Mouse (Mus musculus): ENCODE results near the gene Tmem29.
"Not testable (repeated sequence)": the region's sequence is repeated elsewhere in the genome, so short reads cannot be mapped to it uniquely, and the experiment has no call there.

The Tmem29 gene

DNA sequence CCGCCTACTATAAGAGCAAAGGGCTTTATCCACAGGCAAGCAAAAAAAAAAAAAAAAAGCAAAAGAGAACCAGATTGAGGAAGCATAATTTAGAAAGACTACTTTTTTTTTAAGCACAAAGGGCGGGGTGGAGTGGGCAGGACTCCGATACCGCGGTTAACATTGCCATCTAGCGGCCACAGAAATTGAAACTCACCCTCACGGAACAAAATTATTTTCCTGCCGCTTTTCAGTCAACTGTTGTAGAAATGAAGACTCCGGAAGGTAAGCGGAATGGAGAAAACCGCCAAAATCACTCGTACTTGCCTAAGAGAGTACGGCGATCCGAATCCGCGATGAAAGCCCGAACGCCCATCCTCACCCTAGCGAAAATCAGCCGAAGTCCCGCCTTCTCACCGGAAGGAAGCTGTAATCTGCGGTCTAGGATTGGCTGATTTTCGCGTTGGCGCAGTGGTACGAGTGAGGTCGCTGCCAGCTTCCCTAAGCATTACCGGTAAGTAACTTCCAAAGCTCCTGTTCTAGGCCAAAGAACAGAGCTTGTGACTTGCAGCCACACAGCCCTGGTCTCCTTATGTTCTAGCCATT is at the start of gene Tmem29:
Gene Tmem29 (minus strand): TSS at position 389 of the 585 bp plus-strand sequence.
- peak; percentile 83 for DNase-seq

DNA sequence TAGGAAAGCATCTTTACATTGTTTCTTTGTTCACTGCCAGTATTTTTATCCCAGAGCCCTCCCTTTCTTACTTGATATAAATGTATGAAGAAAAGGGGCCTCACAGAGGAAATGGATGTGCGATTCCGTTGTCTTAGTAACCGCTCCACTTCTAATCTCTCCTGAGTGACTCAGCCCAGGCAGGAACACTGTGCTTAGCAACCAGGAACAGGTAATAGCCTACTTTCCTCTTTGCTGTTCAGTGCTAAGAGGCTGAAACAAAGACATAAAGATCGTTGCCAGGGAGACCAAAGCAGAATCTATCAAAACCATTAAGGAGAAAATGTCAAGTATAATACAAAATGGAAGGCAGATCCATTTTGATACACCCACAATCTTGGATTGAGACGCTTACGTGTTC is 49.7 kb upstream of the Tmem29 start:
- no peak for DNase-seq

DNA sequence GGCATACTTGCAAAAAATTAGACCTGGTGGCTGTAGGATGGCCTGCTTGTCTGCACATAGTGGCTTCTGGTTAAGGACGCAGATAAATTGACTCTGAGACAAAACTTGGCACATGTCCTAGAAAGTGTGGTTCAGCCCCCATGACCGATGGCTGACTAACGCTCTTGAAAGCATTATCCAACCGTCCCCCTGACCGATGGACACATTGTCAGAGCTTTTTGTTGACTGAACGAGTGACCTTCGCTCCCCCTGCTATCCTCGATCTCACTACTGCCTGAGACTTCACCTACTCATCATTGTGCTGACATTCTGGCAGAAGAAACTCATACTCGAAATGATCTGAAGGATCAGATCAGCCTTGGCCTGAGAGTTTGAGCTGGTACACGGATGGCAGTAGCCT is 28.9 kb upstream of the Tmem29 start:
- not testable (repeated sequence) for DNase-seq

DNA sequence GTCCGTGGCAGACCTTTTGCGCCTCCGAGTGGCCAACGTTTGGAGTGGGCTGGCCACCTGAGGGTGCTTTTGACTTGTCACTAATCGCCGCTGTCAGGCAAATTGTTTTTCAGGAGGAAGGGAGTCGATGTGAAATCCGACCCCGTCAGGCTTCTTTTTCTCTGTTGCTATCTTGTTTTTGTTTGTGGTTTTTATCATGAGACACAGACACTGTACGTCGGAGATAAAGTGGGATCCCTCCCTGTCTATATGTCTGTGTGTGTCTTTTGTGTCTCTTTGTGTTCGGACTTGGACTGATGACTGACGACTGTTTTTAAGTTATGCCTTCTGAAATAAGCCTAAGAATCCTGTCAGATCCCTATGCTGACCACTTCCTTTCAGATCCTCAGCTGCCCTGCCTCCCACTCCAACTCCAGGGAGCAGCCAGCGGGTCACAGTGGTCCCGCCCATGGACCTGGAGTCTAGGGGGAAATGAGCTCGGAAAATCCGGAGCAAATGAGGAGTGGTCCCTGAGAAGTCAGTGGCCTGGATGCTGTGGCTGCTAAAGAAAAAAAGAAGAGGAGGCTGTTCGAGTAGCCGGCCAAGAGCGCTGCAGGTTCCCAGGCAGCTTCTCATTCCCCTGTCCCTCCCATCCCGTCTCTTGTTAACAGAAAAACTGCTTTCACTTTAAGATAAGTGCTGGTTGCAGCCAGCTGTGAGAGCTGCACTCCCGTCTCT is 27.5 kb upstream of the Tmem29 start:
- DNase-seq: not testable (repeated sequence)

DNA sequence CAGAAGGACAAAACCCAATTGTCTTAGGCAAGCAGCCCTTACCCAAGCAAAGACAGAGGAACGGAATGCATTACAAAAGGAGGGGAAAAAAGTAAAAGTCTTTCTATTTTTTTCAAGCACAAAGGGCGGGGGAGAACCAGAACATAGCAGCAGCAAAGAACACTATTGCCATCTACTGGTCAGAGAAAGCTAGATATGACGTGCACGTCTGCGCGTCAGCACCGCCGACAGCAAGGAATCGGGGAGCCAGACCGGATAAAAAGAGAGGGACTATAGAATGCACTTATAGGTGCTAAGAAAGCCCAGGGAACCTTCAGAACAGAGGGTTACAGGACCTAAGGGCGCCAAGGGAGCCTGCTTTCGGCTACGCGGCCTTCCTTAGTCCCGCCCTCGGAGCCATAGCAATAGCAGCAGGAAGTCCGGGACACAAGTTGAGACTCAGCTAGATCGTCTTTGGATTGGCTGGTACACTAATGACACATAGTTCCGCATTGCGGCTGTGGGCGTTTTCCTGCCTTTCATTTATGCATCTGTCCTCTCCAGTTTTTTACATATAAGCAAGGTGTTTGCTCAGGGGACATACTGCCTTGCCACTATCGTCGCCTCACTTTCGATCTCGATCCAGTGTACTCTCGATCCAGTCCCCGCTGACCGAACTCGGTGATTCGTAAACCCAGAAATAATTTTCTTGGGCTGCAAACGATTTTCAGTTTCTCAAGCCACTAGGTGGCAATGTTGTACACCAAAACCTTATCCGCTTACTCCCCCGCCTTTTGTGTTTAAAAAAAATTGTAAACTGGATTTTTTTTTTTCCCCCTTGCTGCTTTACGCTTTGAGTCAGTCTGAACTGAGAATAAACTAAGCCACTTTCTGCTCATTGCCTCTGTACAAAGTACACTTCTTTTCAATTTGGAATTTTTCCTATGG is 19.2 kb upstream of the Tmem29 start:
- peak; percentile 77 for DNase-seq

DNA sequence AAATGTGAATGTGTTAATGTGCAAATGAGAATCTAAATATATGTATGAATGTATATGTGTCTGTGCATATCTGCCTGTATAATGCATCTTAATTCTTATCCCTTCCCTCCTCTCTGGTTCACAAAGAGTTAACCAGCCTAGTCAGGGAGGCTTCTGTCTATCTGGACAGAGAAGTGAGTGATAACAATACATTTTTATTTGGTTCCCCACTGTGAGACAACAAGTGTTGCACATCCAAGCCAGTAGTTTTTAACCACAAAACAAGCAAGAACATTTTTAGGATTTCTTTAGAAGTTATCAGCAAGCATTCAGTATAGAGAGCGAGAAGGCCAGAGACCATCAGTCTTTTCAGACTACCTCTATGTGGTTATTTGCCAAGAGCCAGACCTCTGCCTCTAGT is 12.5 kb upstream of the Tmem29 start:
- no peak for DNase-seq

DNA sequence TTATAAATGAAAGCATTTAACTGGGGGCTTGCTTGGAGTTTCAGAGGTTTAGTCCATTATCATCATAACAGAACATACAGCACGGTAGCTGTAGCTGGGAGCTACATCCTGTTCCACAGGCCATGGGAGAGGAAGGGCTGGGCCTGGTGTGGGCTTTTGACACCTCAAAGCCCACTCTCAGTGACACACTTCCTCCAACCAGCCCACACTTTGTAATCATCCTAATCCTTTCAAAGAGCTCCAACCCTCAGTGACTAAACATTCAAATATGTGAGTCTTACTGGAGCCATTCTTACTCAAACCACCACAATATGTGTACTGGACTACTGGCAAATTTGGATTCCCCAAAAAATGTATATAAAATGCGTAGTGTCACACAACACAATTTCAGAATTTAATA is 9.3 kb upstream of the Tmem29 start:
- DNase-seq: no peak

DNA sequence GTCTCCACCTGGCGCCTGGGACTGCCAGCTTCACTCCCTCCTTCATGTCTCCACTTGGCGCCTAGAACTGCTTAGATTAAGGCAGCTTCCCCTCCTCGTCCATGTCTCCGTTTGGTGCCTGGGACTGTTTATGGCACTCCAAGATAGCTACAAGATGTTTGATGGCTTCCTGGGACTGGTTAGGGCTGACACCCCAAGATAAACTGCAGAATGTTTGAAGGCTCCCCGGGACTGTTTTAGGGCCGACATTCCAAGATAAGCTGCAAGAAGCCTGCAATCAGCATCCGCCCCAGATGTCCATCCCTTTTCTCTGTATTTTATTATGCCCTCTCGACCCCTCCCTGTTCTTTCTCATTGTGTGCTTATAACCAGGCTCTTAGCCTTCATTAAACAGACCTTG is 7.9 kb upstream of the Tmem29 start:
- not testable (repeated sequence) for DNase-seq

DNA sequence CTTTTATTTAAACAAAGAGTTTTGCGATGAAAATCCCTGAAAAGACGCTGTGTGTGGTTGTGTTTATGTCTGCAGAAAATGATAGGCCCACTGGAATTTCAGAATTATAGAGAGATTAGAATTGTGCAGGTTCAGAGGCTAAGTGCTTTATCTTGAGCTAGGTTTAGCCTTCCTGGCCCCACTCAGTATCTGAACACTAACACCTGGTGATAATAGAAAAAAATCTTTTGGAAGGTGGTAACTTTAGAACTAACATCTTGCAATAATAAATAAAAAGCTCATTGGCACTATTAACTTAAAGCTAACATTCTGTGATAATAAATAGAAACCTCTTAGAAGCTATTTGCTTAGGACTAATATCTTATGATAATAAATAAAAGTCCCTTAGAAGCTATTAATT is 1.2 kb upstream of the Tmem29 start:
- DNase-seq: no peak

DNA sequence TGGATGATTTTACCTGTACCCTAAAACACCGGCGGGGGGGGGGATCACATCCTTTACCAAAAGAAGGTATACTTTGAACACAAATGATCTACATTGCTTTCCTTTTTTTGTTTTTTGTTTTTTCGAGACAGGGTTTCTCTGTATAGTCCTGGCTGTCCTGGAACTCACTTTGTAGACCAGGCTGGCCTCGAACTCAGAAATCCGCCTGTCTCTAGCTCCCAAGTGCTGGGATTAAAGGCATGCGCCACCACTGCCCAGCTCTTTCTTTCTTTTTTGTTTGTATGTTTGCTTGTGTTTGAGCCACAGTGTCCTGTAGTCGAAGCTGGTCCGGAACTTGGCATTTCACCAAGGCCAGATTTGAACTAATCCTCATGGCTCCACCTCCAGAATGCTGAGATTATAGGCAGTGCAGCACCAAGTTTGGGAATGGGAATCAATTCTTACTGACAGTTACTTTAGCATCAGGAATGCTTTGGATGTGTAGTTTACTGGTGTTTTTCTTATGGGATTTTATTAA is 515 bp upstream of the Tmem29 start:
- DNase-seq: no peak

DNA sequence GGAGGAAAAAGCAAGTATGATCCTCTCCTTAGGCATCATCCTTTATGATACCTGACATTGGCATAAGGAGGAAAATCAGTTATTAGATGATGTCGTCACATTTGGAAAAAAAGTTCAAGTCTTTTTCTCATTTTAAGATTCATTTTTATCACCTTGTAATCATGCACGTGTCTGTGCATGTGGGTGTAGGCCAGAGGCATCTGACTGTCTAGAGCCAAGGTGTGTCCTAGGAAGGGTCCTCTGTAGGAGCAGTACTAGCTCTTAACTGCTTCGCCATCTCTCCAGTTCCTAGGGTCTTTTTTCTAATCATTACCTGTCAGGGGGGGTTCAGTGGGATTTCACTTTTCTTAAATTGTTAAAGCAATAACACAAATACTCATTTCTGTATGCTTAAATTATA is 818 bp downstream of the Tmem29 start:
- no peak for DNase-seq

DNA sequence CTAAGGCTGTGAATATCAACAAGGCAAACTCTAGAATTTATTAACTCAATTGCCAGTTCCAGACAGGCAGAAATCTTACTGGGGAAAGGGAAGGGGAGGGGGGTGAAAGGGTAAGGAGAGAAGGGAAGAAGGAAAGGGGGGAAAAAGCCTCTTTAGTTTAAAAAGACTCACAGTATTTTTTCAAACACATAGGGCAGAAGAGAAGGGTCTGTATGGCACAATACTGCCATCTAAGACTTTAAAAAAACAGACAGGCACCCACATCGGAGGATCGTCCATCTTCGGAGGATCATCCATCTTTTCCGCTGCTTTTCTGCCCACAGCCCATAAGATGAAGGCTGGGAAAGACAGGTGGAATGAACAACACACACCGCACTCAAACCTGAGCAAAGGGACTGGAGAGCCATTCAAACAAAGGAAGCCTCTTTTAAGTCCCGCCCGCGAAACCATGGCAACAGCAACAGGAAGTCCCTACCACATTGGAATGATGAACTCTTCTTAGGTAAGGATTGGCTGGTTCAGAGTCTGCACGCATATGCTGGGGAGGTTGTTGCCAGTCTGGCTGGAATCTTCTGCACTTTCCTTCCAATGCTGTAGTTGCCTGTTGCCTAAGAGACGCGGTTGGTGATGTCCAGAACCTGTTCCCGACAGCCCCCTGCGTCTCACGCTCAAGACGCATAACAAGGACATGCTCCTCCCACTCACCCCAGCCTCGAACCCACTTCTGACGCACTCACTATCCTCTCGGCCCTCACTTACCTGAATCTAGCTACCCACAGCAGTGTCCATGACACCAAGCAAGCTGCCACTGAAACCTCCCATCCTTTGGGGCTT is 18.2 kb downstream of the Tmem29 start:
- peak; percentile 78 for DNase-seq

DNA sequence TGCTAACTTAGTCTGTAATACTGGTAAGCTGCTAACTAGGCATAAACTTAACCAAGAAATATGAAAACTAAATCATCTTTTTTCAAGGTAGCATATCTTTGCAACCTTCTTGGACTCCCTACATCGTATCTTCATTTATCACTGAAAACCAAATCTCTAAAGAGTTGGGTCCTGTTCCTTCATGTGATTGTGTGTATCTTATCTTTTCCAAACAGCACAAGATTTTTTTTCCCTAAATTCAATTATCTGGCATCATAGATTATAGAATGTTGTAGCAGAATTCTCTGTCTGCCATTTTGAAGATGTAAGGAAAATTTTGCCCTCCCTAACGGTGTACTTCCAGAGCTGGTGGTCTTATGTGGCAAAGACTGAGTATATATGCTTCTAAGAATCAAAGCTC is 22.6 kb downstream of the Tmem29 start:
- no peak for DNase-seq

DNA sequence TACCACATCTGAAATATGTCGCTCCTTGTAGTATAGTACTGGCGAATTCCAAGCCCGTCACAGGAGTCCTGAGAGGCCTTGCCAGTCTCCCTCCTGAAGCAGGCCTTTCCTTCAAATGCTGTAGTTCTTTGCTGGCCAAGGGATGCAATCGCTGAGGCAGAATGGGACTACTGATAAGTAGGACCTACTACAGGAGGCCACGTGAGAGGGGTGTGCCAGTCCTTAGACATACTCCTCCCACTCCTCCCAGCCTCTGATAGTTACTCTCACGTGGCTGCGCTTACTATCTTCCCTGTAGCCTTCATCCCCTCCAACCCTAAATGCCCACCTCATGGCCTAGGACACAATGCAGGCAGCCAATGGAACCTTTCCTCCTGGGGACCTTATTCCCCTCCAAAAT is 23.6 kb downstream of the Tmem29 start:
- no peak for DNase-seq

DNA sequence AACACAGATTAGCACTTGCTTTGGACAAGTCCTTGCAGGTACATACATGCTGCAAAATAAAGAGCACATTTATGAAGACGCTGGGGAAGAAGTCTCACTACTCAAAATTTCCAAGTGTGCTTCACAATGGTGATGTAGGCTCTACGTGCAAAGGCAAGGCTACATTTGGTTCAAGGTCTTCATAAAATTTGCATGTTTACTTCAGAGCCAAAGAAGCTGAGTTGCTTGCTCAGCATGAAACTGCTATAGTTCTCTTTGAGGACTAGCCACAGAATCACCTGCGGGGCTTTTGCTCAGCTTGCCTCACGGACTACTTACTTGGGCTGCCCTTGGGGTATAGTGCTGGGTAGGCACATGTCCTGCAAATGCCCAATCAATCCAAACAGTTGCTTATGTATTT is 45.4 kb downstream of the Tmem29 start:
- no peak for DNase-seq
